Mouse (Mus musculus) monocyte, adult 2 months (primary cell): ENCODE measurements around the gene Mrpl54.
A peak's percentile ranks its signal among the peaks of the same experiment; 100 is the strongest.

ENCODE experiments used
- DNase-seq, 2 experiments: peaks; one replicate each; pipeline ENCODE4 v3.0.0; 2022; ENCODE audit warnings: low spot score in 2 of 2, low read depth in 1 of 2

The Mrpl54 gene

GRCm38 (mm10) chr10:81295185-81295584 is 28.5 kb upstream of the Mrpl54 start:
- no peak for DNase-seq

GRCm38 (mm10) chr10:81294442-81294841 is 27.7 kb upstream of the Mrpl54 start:
- no peak for DNase-seq

GRCm38 (mm10) chr10:81293334-81294030 is 26.7 kb upstream of the Mrpl54 start:
- DNase-seq = no peak

- peak; percentile 99 to 100 for DNase-seq
Measured at GRCm38 (mm10) chr10:81292554-81293333, 26.0 kb upstream of the Mrpl54 start, which contains the start of gene Pip5k1c. Gene Pip5k1c (plus strand): TSS chr10:81292963.

- DNase-seq = peak in 1 of 2 experiments; percentile 55
Measured at GRCm38 (mm10) chr10:81291511-81292104, 24.9 kb upstream of the Mrpl54 start, which contains the start of gene Tjp3. Gene Tjp3 (minus strand): TSS chr10:81291581.

- no peak for DNase-seq
Measured at GRCm38 (mm10) chr10:81290698-81291460, 24.1 kb upstream of the Mrpl54 start.

- DNase-seq = no peak
Measured at GRCm38 (mm10) chr10:81289811-81290210, 23.1 kb upstream of the Mrpl54 start.

- no peak for DNase-seq
Measured at GRCm38 (mm10) chr10:81289278-81289677, 22.5 kb upstream of the Mrpl54 start.

GRCm38 (mm10) chr10:81288601-81289000 is 21.9 kb upstream of the Mrpl54 start:
- no peak for DNase-seq

GRCm38 (mm10) chr10:81287513-81288157 is 20.9 kb upstream of the Mrpl54 start:
- peak in 1 of 2 experiments; percentile 71 for DNase-seq

GRCm38 (mm10) chr10:81286586-81286985 is 19.9 kb upstream of the Mrpl54 start:
- DNase-seq = no peak

- peak in 1 of 2 experiments; percentile 80 for DNase-seq
Measured at GRCm38 (mm10) chr10:81285694-81286450, 19.1 kb upstream of the Mrpl54 start.

- DNase-seq = no peak
Measured at GRCm38 (mm10) chr10:81284719-81285118, 18.0 kb upstream of the Mrpl54 start.

- no peak for DNase-seq
Measured at GRCm38 (mm10) chr10:81284189-81284588, 17.5 kb upstream of the Mrpl54 start.

- no peak for DNase-seq
Measured at GRCm38 (mm10) chr10:81279496-81279895, 12.8 kb upstream of the Mrpl54 start.

- no peak for DNase-seq
Measured at GRCm38 (mm10) chr10:81277676-81278075, 10.9 kb upstream of the Mrpl54 start.

GRCm38 (mm10) chr10:81273842-81274241 is 7.1 kb upstream of the Mrpl54 start:
- no peak for DNase-seq

- DNase-seq = no peak
Measured at GRCm38 (mm10) chr10:81272356-81272755, 5.6 kb upstream of the Mrpl54 start.

- DNase-seq = no peak
Measured at GRCm38 (mm10) chr10:81268643-81269412, 2.1 kb upstream of the Mrpl54 start.
